Mouse (Mus musculus): ENCODE results near the gene Lemd2. TPM values are rescaled to one million over a fixed set of nuclear protein-coding genes. Genes with fewer than 3 reads are reported as not detected.

The Lemd2 gene
- polyA plus RNA-seq, 1 experiment from 2014 or later = 18.0 TPM

DNA sequence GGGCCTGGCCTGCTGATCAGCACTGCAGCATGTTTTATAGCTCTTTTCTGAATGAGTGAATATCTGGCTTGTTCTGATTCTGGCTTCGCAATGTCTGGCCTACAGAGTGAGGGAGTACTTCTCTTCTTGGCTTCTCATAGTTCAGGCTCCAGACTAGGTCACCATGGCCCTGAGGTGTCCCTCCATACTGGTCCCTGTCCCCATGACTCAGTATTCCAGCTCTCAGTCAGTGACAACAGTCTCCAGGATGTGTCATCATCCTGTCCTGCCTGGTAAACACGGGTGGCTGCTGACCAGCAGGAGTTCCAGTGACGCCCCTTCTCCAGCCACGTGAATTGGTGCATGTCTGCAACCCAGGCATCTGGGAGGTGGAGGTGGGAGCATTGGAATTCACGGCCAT lies 33.1 kb downstream of the Lemd2 start:
- 83% methylated on average over 5 of the region's 5 CpGs for WGBS
- Histone ChIP-seq H3K9ac (no peak overlapping the region), H3K36me3 (no peaks in the 10 kb centered on the region), H3K4me1 (peaks cover 61% of the 10 kb centered on the region), H3K9me3 (no peaks in the 10 kb centered on the region), H3K27ac (0 out of 2 replicates have a peak overlapping the region, but pooled peaks have one; percentile 91), H3K27me3 (no peaks in the 10 kb centered on the region), H3K4me3 (no peak overlapping the region), H3K4me2 (no peak overlapping the region)
- ATAC-seq (ENCODE audit: insufficient number of reproducible peaks, insufficient read depth, low FRiP score, low TSS enrichment, low read depth) = no peak

DNA sequence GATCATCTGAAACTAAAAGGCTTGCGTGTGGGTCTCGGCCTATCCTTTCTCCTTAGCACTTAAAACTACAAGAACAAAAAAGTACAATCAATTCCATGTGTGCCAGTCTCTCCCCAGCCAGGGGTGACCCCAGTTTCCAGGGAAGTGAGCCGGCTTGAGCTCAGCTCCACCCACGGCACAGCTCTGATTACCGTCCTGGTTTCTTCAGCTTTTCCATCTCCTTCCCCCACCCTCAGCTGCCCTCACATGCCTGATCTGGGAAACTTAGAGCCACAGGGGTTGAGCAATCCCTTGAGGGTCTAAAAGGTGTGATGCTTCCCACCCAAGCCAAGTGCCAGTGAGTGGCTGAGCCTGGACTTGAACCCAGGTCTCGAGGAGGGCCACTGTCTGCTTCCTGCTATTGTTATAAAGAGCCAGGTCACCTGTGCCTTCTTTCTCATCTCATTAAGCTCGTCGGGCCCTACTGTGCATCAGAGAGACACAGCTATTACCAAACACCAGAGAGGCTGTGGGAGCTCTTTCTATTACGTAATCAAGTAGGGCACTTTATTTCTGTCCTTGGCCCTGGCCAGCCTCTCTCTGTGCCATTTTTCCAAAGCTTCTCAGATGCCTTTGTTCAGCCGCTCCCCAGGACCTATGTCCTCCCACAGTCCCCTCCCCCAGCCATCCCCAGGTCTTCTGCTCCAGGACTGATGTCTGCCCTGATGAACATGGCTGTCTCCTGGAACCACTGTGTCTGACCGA lies 34.1 kb downstream of the Lemd2 start:
- no peak overlapping the region for H3K4me3 ChIP-seq
- WGBS = 41% methylated on average over 11 of the region's 11 CpGs
- H3K27ac ChIP-seq = peak overlapping the region; percentile 91
- H3K4me2 ChIP-seq = no peak overlapping the region
- peak; percentile 45; the same call in 1 of the 2 replicates for ATAC-seq (ENCODE audit: insufficient number of reproducible peaks, insufficient read depth, low FRiP score, low TSS enrichment, low read depth)
- no peaks in the 10 kb centered on the region for H3K27me3 ChIP-seq
- H3K4me1 ChIP-seq = peaks cover 51% of the 10 kb centered on the region
- peak overlapping the region; percentile 51 for H3K9ac ChIP-seq
- H3K36me3 ChIP-seq = no peaks in the 10 kb centered on the region
- no peaks in the 10 kb centered on the region for H3K9me3 ChIP-seq

GRCm38 (mm10) chr17:27168569-27168968 lies 35.7 kb downstream of the Lemd2 start:
- Histone ChIP-seq H3K4me1 (peaks cover 38% of the 10 kb centered on the region), H3K27me3 (no peaks in the 10 kb centered on the region), H3K4me3 (no peak overlapping the region), H3K9ac (no peak overlapping the region), H3K9me3 (no peaks in the 10 kb centered on the region), H3K27ac (peak overlapping the region; percentile 91; the same call in 1 of the 2 replicates), H3K4me2 (no peak overlapping the region), H3K36me3 (no peaks in the 10 kb centered on the region)
- no peak for ATAC-seq (ENCODE audit: insufficient number of reproducible peaks, insufficient read depth, low FRiP score, low TSS enrichment, low read depth)
- WGBS = 94% methylated on average over 4 of the region's 4 CpGs

- Histone ChIP-seq H3K27ac (peak within 1 kb of the TSS; percentile 91; the same call in 1 of the 2 replicates), H3K9ac (no peak within 1 kb of the TSS), H3K27me3 (no peaks in the 10 kb centered on the region), H3K36me3 (no peaks in the 10 kb centered on the region), H3K9me3 (no peaks in the 10 kb centered on the region), H3K4me1 (peaks cover 32% of the 10 kb centered on the region), H3K4me3 (no peak within 1 kb of the TSS), H3K4me2 (no peak within 1 kb of the TSS)
- WGBS = 53% methylated on average over 4 of the region's 4 CpGs
- no peak for ATAC-seq (ENCODE audit: insufficient number of reproducible peaks, insufficient read depth, low FRiP score, low TSS enrichment, low read depth)
Observed at GRCm38 (mm10) chr17:27167545-27167944, 36.7 kb downstream of the Lemd2 start, which contains the start of gene Ip6k3. Gene Ip6k3, minus strand, starts transcription at chr17:27167795.

GRCm38 (mm10) chr17:27166901-27167300 lies 37.4 kb downstream of the Lemd2 start:
- ATAC-seq (ENCODE audit: insufficient number of reproducible peaks, insufficient read depth, low FRiP score, low TSS enrichment, low read depth) = no peak
- no peaks in the 10 kb centered on the region for H3K36me3 ChIP-seq
- no peak overlapping the region for H3K9ac ChIP-seq
- H3K4me2 ChIP-seq = no peak overlapping the region
- WGBS = 70% methylated on average over 6 of the region's 6 CpGs
- H3K4me3 ChIP-seq = no peak overlapping the region
- H3K4me1 ChIP-seq = peaks cover 32% of the 10 kb centered on the region
- H3K27me3 ChIP-seq = no peaks in the 10 kb centered on the region
- H3K9me3 ChIP-seq = no peaks in the 10 kb centered on the region
- no peak overlapping the region for H3K27ac ChIP-seq

DNA sequence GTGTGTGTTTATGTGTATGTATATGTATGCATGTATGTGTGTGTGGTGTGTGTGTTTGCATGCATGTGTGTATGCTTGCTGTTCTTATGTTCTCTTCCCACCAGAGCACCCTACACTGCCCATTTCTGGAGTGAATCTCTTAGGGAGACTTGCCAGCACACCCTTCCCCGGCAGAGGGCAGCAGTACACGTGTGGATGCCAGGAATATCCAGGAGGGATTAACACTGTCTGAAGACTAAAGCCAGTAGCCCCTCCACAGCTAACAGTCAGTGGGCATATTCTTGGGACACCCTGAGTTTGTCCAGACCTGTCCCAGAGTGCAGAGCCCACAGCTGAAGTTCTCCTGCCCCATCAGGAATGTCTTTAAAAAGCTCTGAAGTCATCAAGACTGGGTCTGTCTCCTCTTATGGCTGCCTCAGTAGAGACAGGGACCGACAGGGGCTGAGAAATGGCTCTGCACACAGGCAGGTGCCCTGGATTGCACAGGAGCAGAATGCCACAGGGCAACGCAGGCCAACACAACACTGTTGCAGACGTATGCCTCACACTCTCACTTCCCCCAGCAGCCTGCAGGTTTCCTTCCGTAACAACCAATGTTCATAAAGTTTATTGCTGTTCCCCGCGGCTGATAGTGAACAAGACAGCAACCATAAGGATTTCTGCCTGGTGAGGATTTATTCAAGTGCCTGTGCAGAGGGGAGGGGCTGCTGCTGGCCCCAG lies 39.1 kb downstream of the Lemd2 start:
- H3K9ac ChIP-seq = no peak overlapping the region
- no peak overlapping the region for H3K4me3 ChIP-seq
- H3K36me3 ChIP-seq = no peaks in the 10 kb centered on the region
- no peak for ATAC-seq (ENCODE audit: insufficient number of reproducible peaks, insufficient read depth, low FRiP score, low TSS enrichment, low read depth)
- no peak overlapping the region for H3K27ac ChIP-seq
- H3K9me3 ChIP-seq = no peaks in the 10 kb centered on the region
- H3K4me1 ChIP-seq = peaks cover 26% of the 10 kb centered on the region
- no peak overlapping the region for H3K4me2 ChIP-seq
- WGBS = 65% methylated on average over 8 of the region's 8 CpGs
- no peaks in the 10 kb centered on the region for H3K27me3 ChIP-seq

DNA sequence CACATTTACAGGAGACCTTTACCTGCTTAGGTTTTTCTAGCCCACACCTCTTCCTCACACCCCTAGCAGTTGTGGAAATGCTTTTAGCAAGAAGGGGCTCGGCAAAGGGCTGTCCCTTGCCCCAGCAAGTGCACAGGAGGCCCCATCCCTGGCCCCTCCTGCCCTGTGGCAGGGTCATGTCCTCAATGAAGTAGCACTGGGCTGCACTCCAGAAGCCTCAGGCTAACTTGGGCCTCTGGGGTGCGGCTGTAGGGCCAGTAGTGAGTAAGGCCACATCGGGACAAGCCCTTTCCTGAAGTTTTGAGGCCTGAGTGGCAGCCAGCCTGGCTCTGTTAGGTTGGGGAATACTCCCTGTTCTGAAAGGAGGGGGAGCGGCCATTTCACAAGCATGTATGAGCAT lies 43.4 kb downstream of the Lemd2 start:
- Histone ChIP-seq H3K4me1 (peaks cover 9% of the 10 kb centered on the region), H3K27ac (no peak overlapping the region), H3K9me3 (no peaks in the 10 kb centered on the region), H3K4me2 (no peak overlapping the region), H3K27me3 (no peaks in the 10 kb centered on the region), H3K4me3 (no peak overlapping the region), H3K36me3 (no peaks in the 10 kb centered on the region), H3K9ac (no peak overlapping the region)
- 0 out of 2 replicates have a peak, but pooled peaks have one; percentile 11 for ATAC-seq (ENCODE audit: insufficient number of reproducible peaks, insufficient read depth, low FRiP score, low TSS enrichment, low read depth)
- 62% methylated on average over 4 of the region's 4 CpGs for WGBS

- H3K27ac ChIP-seq = no peak overlapping the region
- no peak overlapping the region for H3K4me3 ChIP-seq
- H3K4me1 ChIP-seq = peaks cover 26% of the 10 kb centered on the region
- H3K9ac ChIP-seq = no peak overlapping the region
- no peak overlapping the region for H3K4me2 ChIP-seq
- H3K27me3 ChIP-seq = no peaks in the 10 kb centered on the region
- no peak for ATAC-seq (ENCODE audit: insufficient number of reproducible peaks, insufficient read depth, low FRiP score, low TSS enrichment, low read depth)
- H3K9me3 ChIP-seq = no peaks in the 10 kb centered on the region
- no peaks in the 10 kb centered on the region for H3K36me3 ChIP-seq
- 71% methylated on average over 7 of the region's 7 CpGs for WGBS
Observed at GRCm38 (mm10) chr17:27159169-27159568, 45.1 kb downstream of the Lemd2 start.

DNA sequence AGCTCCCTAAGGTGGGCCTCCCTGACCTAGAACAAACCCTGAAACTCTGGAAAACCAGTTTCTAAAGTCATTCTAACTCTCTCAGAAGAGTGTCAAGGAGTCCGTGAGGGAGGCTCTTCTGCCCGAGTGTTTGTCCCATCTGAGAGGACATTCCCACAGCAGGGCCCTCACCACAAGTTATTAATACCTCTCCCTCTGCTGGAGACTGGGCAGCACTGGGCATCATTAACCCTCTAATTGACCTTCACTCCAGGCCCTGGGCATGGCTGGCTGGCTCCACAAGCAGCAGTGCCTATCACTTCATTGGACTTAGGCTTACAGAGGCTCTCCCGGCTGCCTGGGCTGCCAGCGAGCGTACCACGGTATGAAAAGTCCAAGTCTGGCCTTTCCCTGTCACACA lies 45.8 kb downstream of the Lemd2 start:
- ATAC-seq (ENCODE audit: insufficient number of reproducible peaks, insufficient read depth, low FRiP score, low TSS enrichment, low read depth) = no peak
- WGBS = 86% methylated on average over 6 of the region's 6 CpGs

GRCm38 (mm10) chr17:27155752-27156151 lies 48.5 kb downstream of the Lemd2 start:
- Histone ChIP-seq H3K27ac (no peak overlapping the region), H3K4me1 (peaks cover 46% of the 10 kb centered on the region), H3K4me3 (no peak overlapping the region), H3K4me2 (no peak overlapping the region), H3K36me3 (no peaks in the 10 kb centered on the region), H3K9ac (no peak overlapping the region), H3K27me3 (no peaks in the 10 kb centered on the region), H3K9me3 (no peaks in the 10 kb centered on the region)
- WGBS = 69% methylated on average over 8 of the region's 8 CpGs
- no peak for ATAC-seq (ENCODE audit: insufficient number of reproducible peaks, insufficient read depth, low FRiP score, low TSS enrichment, low read depth)

More for the DNA sequence above, 45.8 kb downstream of the Lemd2 start:
- Histone ChIP-seq H3K4me2 (no peak overlapping the region), H3K9me3 (no peaks in the 10 kb centered on the region), H3K27ac (no peak overlapping the region), H3K36me3 (no peaks in the 10 kb centered on the region), H3K9ac (no peak overlapping the region), H3K4me3 (no peak overlapping the region), H3K27me3 (no peaks in the 10 kb centered on the region), H3K4me1 (peaks cover 33% of the 10 kb centered on the region)

- Histone ChIP-seq H3K4me2 (no peak overlapping the region), H3K4me3 (no peak overlapping the region), H3K36me3 (no peaks in the 10 kb centered on the region), H3K9ac (no peak overlapping the region), H3K9me3 (no peaks in the 10 kb centered on the region), H3K4me1 (peaks cover 51% of the 10 kb centered on the region), H3K27me3 (no peaks in the 10 kb centered on the region), H3K27ac (0 out of 2 replicates have a peak overlapping the region, but pooled peaks have one; percentile 16)
- 53% methylated on average over 6 of the region's 6 CpGs for WGBS
- no peak for ATAC-seq (ENCODE audit: insufficient number of reproducible peaks, insufficient read depth, low FRiP score, low TSS enrichment, low read depth)
Observed at GRCm38 (mm10) chr17:27154881-27155280, 49.4 kb downstream of the Lemd2 start.

DNA sequence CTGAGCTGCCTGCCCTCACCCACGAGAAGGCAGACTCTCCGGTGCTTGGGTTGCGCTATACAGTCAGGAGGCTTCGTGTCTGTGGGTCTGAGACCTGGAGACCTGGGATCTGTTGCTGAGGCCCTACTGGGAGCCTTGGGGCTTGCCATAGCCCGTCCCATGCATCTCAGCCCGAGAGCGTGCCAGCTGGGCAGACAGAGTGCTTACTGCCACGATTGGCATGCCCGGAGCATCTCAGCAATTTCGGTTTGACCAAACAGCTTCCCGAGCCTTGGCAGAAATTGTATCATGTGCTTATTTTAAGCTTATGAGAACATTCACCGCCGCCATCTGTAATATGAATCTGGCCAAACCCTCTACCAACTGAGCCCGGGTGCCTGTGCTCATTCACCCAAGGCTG lies 50.0 kb downstream of the Lemd2 start:
- Histone ChIP-seq H3K27me3 (no peaks in the 10 kb centered on the region), H3K9ac (no peak overlapping the region), H3K9me3 (no peaks in the 10 kb centered on the region), H3K4me1 (peaks cover 58% of the 10 kb centered on the region), H3K27ac (0 out of 2 replicates have a peak overlapping the region, but pooled peaks have one; percentile 18), H3K4me3 (no peak overlapping the region), H3K36me3 (no peaks in the 10 kb centered on the region), H3K4me2 (no peak overlapping the region)
- WGBS = 88% methylated on average over 14 of the region's 14 CpGs
- ATAC-seq (ENCODE audit: insufficient number of reproducible peaks, insufficient read depth, low FRiP score, low TSS enrichment, low read depth) = no peak

Data from embryonic facial prominence, embryonic 13.5 days (tissue).